Mouse (Mus musculus) olfactory bulb, adult 2 months (tissue): ENCODE results near the gene Scarf1.

Source experiments
- CTCF ChIP-seq: fragments of 200-500 bp; IDR thresholded peaks from 2 replicates; pipeline ENCODE4 v1.5.1; 2012; ENCODE audit warnings: low read depth, mild to moderate bottlenecking, low read length, moderate library complexity; ENCODE audit not compliant: insufficient read depth
- POLR2A ChIP-seq: fragments of 200-500 bp; IDR thresholded peaks from 2 replicates; pipeline ENCODE4 v1.6.1; 2012; ENCODE audit warnings: mild to moderate bottlenecking, low read depth, low read length, moderate library complexity; ENCODE audit not compliant: insufficient read depth

- TF ChIP-seq POLR2A (no peak), CTCF (no peak)
These were observed 43.8 kb downstream of the Scarf1 start for GRCm38 (mm10) chr11:75557142-75557541.
